Mouse (Mus musculus) inflammation-experienced regulatory T-cells, adult 6 months (primary cell): ENCODE measurements around the gene Rufy3. TPM values are rescaled to one million over a fixed set of nuclear protein-coding genes. Genes with fewer than 3 reads are reported as not detected.

Source experiments
- ATAC-seq: one replicate; pipeline ENCODE4 v1.8.0; 2017
- polyA plus RNA-seq, 3 experiments: library from polyadenylated mRNA; unstranded; fragments of 100-300 nt; shearing (Covaris generic); gene quantifications; one replicate each; pipeline ENCODE4 v1.2.1; 2017

Rufy3 gene
- polyA plus RNA-seq, 3 experiments from 2014 or later = 2.2 to 3.8 (median 3.7) TPM

GRCm38 (mm10) chr5:88629987-88630386 is 65.1 kb downstream of the Rufy3 start:
- no peak for ATAC-seq

DNA sequence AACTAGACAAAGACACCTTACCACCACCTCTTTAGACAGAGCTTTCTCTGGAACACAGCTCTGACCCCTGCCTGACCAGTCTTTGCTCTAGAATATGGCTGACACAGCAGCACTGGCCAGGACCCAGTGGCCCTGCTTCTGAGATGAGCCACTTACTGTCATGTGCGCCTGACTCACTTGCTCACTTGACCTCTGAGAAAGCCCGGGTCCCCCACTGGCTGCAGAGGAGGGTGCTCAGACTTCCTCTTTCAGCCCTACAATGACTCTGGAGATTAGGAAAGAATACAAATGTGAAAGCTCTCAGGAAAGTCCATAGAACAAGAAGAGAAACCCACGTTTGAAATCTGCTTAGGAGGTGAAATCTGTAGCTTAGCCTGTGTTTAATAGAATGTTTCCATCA is 66.0 kb downstream of the Rufy3 start:
- no peak for ATAC-seq

GRCm38 (mm10) chr5:88631545-88631944 is 66.7 kb downstream of the Rufy3 start:
- ATAC-seq = no peak

DNA sequence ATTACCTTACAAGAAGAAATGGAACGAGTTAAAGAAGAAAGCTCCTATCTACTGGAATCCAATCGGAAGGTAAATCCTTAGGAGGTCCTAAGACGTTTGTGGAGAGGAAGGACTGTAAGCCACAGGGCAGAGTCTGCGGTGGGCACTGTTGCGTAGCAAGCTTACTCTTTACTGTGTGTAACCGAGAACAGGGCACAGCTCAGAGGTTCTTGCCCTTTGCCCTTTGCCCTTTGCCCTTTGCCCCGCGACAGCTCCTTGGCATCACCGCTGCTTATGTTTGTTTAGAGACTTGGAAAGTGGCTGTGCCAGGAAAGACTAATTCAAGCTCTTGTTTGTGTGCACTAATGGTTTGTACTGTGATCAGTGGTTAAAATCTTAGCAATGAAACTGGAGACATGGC is 67.6 kb downstream of the Rufy3 start:
- ATAC-seq = no peak

GRCm38 (mm10) chr5:88634076-88634475 is 69.2 kb downstream of the Rufy3 start:
- no peak for ATAC-seq

- ATAC-seq = no peak
Measured at GRCm38 (mm10) chr5:88642786-88643185, 77.9 kb downstream of the Rufy3 start.

DNA sequence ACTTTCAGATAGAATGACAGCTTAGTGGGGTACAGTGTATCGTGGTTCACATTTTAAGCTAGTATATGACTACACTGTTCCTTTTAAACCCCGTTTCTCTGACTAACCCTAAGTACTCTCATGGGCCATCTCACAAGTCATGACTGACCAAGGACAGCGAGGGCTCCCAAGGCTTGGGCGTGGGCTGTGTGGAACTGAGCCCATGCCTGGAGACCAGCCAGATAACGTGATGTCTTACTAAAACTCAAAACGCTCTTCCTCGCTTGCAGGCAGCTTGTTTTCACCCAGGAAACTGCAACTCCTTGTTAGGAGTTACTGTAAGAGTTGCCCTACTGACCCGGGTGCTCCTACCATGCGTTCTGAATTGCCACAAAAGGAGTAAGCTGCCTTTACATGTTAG is 78.7 kb downstream of the Rufy3 start:
- ATAC-seq = no peak

GRCm38 (mm10) chr5:88644901-88645300 is 80.1 kb downstream of the Rufy3 start:
- ATAC-seq = no peak

DNA sequence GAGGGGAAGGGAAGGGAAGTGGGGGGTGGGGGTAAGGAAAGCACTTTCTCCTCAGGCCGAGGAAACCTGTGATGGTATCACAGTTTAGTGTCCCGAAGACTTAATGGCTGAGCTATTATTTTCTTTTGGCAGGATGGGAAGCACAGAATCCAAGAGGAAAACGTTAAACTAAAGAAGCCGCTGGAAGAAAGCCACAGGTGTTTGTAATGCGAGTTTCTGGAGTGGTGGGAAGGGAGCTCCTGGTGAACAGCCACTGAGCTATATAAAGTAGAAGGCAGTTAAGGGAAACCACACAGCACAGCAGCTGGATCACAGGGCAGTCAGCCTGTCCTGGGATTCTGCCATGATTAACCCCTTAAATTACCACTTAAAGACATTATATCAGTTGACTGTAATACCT is 80.6 kb downstream of the Rufy3 start:
- ATAC-seq = no peak

GRCm38 (mm10) chr5:88649250-88650173 is 84.7 kb downstream of the Rufy3 start:
- ATAC-seq = no peak

- no peak for ATAC-seq
Measured at GRCm38 (mm10) chr5:88652589-88652988, 87.7 kb downstream of the Rufy3 start.

DNA sequence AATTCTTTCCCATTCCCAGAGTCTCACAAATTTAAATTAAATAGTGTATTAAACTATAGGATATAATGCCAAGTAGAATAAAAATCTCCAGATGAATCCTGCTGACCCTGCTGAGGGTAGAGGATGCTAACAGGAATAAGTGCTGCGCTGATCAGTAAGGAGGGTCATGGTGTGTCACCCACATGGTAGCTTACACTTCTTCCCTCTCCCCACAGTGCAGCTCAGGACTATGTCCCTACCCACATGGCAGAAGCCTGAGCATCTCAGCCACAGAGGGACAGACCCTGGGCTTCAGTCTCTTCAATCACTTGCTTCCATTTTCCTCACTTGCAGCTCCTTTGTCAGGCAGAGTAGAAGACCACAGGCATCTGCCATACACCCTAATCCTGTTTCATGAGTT is 93.0 kb downstream of the Rufy3 start:
- no peak for ATAC-seq

DNA sequence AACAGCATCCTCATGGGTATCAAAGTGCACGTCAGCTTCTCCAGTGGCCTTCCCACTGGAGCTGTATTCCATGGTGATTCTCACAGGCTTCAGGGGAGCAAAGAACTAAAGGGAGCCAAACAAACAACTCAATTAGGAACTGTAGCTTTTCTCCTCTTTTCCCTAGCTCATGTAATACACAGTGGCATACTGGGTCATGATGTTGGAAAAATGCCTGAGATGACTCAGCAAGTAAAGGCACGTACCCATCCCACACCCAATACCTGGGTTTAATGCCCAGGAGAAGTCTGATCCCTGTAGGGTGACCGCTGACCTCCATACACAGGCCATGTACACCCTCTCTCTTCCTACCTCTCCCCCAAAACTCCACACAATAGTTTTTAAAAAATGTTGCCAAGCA is 98.3 kb downstream of the Rufy3 start:
- ATAC-seq = no peak

- no peak for ATAC-seq
Measured at GRCm38 (mm10) chr5:88663875-88664274, 99.0 kb downstream of the Rufy3 start.

DNA sequence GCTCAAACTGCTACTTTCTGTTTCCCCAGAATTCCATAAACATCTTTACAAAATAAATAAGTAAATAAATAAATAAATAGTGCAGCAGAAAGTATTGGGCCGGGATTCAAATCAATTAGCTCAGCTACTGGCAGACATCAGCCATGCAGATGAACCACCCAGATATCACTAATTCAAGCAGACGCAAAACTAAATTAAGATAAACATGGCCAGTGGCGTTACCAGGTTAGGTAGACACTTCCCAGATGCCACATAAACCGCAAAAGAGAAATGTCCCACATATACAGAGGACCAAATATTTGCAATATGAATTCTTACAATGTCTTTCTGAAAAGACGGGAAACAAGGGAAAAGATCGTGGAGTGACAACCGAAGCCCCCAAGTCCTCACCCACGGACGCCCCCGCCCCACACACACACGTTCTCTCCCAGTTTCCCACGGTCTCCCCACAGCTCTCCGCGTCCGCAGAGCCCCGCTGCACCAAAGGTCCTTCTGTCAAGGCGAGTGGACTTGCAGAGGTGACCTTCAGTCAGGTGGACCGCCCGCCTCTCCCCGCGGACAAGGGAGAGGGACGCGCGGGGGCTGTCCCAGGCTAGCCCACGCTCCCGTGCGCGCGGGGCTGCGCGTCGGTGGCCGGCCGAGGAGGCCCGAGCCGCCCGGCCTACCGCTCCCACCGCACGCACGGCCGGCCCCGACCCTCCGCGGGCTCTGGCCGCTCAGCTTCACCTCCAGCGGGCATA is 110.0 kb downstream of the Rufy3 start:
- no peak for ATAC-seq

DNA sequence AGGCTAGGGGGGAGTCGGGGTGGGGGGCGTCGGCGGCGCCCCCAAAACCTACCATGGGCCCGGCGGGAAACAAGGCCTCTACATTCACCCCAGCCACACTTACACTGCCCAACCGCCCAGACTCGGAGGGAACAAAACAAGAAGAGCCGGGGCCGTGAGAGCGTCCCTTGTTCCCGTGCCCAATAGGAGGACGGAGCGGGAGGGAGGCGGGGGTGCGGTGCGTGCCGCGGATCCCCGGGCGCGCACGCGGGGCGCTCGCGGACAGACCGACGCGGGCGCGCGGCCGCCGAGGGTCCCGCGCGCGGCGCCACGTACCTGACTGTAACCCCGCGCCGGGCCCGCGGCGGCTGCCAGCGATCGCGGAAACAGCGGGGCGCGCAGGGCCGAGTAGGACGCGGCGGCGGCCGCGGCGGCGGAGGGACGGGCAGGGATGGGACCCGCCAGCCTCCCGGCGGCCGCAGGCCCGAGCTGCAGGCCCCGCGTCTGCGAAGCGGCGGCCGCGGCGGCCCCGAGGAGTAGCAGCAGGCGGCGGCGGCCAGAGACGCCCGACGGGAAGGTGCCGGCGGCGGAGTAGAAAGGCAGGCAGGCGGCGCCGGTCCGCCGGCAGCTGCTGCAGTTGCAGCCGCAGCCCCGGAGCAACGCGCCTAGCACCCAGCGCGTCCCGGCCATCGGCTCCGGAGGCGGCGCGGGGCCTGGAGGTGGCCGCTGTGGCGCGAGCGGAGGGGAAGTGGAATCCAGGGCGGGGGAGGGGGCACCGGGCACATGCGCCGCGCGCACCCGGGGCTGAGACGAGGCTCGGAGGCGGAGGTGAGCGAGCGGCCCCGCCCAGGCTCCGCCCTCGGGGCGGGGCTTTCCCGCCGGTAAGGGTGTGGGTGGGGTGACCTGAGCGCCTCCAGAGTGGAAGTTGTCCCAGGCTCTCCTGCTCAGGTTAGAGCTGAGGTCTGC is 110.9 kb downstream of the Rufy3 start, which contains the start of gene Grsf1:
Gene Grsf1 (minus strand): TSS at position 729 of the 945 bp plus-strand sequence.
- peak; percentile 90 for ATAC-seq

DNA sequence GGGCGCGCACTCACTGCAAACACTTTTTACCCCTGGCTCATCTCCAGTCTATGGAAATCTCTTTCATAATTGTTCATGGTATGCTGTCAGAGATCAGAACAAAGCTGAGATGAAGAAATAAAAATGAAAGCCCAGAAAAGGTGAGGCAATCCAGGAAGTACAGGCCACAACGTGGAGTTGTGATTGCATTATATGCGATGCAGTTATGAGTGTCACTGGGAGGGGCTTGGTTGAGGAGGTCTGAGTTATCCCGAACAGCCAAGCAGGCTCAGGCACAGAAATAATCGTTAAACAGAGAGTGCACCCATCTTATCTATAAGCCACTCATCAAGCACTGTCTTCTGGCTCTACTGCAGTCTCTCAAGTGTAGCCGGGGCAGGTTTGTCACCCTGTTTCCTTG is 114.1 kb downstream of the Rufy3 start:
- no peak for ATAC-seq

DNA sequence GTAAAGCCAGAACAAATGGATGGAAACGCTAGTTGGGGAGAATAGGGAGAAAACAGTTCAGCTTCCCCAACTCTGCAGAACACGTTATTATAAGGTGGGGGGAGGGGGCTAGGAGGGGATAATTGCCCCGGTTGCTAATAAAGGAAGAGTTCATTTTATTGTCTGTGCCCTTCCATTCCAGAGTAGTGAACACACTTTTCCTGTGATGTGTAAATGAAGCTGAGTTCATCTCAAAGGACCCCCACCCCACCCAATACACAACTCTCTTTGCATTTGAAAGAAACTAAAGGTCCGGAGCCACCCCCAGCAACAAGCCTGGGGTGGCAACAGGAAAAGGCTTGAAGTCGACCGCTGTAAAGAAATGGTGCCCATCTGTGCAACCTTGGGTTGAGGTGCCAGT is 114.5 kb downstream of the Rufy3 start:
- ATAC-seq = no peak

DNA sequence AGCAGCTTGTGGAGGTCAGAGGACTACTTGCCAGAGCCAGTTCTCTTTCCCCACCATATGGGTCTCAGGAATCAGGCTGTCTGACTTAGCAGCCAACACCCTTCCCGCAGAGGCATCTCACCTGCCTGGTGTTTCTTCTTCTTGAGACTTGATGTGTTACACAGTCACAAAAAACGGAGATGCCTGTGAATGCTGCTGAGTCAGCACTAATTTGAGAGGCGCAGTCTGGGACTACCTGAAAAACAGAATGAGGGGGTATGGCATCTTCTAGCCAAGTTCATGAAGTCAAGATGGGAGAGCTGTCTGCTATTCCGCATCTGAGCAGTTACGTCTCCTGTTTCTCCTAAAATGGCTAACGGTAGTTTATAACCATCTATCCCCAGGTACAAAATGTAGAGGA is 115.7 kb downstream of the Rufy3 start:
- ATAC-seq = no peak

GRCm38 (mm10) chr5:88683706-88684105 is 118.9 kb downstream of the Rufy3 start:
- no peak for ATAC-seq

DNA sequence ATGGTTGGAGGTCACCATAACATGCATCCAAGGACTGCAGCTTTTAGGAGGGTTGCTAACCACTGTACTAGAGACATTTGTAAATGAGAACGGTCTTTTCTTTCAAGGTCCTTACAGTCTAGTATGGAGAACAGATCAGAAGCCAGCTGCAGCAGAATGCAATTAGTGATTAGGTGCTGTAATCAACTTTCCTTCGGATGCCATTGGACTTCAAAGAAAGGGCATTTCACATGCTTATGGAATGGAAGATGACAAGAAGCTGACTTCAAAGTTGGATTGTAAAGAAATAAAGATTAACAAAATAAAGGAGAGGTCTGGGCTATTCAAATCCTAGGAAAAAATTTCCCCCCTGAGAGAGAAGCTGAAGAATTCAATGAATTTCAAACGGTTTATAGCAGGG is 119.4 kb downstream of the Rufy3 start:
- ATAC-seq = no peak

DNA sequence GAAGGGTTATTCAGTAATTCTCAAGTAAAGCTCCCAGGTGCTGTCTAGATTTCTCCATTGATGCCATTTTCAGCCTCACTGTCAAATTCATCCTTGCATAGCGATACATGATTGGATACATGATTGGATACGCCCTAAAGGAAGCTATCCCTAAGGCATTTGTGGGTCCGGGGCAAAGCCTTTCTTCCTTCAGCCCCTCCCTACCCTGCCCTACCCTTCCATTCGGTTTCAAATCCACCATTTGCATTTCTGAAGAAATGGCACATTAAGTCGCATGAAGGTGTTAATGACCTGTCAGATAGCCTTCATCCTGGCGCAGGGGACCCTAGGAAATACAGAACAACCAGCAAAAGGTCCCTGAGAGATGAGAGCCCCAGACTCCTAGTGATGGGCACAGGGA is 120.5 kb downstream of the Rufy3 start:
- ATAC-seq = no peak
